Mouse (Mus musculus) layer of hippocampus, adult 2 months (tissue): ENCODE measurements around the gene Syt15. TPM values are rescaled to one million over a fixed set of nuclear protein-coding genes. Genes with fewer than 3 reads are reported as not detected.

Source experiments
- DNase-seq, 2 experiments: peaks; one replicate each; pipeline ENCODE4 v3.0.0; 2022; ENCODE audit warnings: low spot score in 2 of 2
- H3K27ac ChIP-seq: fragments of 200-600 bp; 2 replicates; pipeline ENCODE4 v1.8.1; 2022
- H3K4me3 ChIP-seq: fragments of 200-600 bp; 2 replicates; pipeline ENCODE4 v1.8.1; 2022; ENCODE audit warnings: mild to moderate bottlenecking
- CTCF ChIP-seq: fragments of 200-600 bp; conservative IDR thresholded peaks from 2 replicates; pipeline ENCODE4 v1.8.1; 2022; ENCODE audit warnings: antibody characterized with exemption, mild to moderate bottlenecking, moderate library complexity
- long read RNA-seq, 2 experiments: library from polyadenylated mRNA; stranded (forward); transcript quantifications; one replicate each; pipeline ENCODE4 v2.0.0; 2021; ENCODE audit warnings: borderline mapping rate in 2 of 2
- total RNA-seq, 2 experiments: library from RNA; stranded (reverse); gene quantifications; 2 replicates each; pipeline ENCODE4 v1.2.3; 2021

Syt15 gene
- total RNA-seq: under 1 TPM; 0.46 to 0.52 TPM
- long read RNA-seq, experiment 1: 0 reads
- long read RNA-seq, experiment 2: 0 reads

DNA sequence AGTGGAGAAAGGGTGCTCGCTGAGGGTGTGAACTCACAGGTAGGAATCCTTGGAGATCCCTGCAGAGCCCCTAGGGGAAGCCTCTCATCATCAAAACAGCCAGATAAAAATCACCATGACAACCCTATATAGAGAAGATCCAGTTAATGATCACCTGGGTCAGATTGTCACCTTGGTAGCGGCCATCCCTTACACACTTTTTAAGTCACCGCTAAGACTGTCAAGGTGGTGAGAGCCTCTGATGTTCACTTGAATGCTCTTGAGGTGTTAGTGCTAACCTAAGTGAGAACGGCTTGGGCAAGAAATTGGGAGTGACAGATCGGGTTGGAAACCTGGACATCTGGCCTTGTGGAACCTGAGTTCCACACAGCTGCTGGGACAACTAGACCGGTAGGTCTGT lies at the start of gene Syt15:
Gene Syt15 (plus strand): TSS at position 301 of the 400 bp plus-strand sequence.
- H3K4me3 ChIP-seq: no peak within 1 kb of the TSS
- no peak for DNase-seq
- no peak for TF ChIP-seq CTCF
- H3K27ac ChIP-seq: no peak within 1 kb of the TSS

DNA sequence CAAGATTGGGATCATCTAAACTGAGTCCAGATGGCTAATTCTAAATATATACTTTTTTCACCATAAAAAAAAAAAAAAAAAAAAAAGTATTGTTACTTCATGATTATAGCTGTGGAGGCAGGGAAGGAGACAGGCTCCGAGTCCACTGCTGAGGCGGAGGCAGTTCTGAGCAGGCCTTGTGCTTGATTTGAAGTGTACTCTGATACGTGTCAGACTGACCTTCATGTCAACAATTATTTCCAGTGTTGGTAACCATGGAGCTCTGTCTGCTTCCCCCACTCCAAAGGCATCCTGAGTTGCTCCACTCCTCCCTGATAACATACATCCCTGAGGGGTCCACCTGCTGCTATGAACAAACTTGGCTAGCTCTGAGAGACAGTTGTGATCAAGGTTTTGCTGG lies 48.3 kb upstream of the Syt15 start:
- H3K27ac ChIP-seq: no peak overlapping the region
- no peak for TF ChIP-seq CTCF
- no peak for DNase-seq
- no peak overlapping the region for H3K4me3 ChIP-seq

DNA sequence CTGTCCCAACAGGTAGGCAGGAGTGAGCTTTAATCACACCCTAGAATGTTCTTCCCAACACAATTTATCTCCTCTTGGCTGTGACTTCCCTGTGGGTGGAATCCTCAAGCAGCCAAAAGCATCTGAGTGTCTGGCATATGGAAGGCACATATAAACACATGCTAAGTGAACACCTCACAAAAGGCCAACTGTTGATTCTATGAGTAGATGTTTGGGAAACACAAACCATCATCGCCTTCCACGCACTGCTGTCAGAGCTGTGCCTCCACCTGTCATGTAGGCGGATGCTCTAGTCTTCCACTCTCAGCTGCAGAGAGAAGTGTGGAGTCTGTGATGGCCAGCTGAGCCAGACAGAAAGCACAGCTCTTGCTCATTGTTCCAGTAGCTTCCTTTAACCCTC lies 40.0 kb upstream of the Syt15 start:
- DNase-seq: peak; percentile 53 to 83
- no peak for TF ChIP-seq CTCF
- Histone ChIP-seq H3K4me3 (no peak overlapping the region), H3K27ac (no peak overlapping the region)

DNA sequence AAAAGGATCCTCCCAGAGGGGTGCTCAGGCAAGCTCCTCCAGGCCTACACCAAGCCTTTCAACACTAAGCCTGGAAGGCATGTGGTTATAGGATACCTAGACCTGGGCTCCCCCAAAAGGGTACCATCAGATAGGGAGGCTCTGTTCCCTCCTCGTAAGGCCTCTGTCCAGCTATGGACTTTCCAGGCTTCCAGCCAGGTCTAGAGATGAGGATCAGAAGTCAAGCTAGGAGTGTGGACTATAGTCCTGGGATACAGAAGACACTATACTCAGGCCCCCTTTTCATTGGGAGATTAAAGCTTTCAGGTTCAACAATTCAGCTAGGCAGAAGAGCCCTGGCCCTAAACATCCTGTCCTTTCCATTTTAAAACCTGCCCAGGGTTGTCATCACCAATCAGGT lies 36.3 kb upstream of the Syt15 start:
- no peak overlapping the region for H3K4me3 ChIP-seq
- no peak for DNase-seq
- TF ChIP-seq CTCF: no peak

DNA sequence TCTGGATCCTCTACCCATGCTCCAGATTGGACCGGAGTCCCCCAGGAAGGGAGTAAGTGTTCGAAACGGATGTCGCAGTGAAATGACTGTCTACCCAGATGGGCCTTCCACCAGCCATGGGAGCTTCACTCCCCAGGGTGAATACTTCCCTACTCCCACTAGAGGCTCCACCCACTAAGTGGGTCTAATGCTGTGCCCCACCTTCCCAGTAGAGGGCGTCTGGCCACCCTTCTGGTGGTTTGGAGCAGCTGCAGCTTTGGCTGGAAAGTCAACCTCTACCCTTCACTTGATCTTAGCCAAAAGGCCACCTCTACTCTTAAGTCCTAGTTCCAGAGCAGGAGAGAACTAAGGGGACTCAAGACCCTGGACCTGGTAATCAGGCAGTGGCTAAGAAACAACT lies 30.8 kb upstream of the Syt15 start:
- no peak overlapping the region for H3K27ac ChIP-seq
- DNase-seq: peak in 1 of 2 experiments; percentile 30
- no peak overlapping the region for H3K4me3 ChIP-seq
- TF ChIP-seq CTCF: peak; percentile 80

More for the DNA sequence above, 36.3 kb upstream of the Syt15 start:
- no peak overlapping the region for H3K27ac ChIP-seq

DNA sequence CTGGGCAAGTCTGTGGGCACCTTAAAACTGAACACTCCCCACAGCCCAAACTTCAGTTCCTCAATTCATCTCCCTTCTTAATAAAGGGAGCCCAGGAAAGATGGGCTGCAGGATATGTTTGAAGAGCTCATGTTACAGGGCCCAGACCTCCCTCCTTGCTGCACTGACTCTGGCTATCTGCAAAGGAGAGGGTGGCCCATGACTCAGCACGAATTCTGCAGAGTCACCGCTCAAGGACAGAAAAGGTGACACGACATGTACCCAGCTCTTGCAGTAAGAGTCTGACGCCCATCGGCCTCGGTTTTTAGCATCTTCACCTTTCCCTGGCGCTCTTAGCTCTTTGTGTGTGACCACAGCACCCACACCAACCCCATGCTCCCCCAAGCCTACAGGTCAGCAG lies 29.0 kb upstream of the Syt15 start:
- TF ChIP-seq CTCF: no peak
- Histone ChIP-seq H3K27ac (no peak overlapping the region), H3K4me3 (no peak overlapping the region)
- DNase-seq: no peak

DNA sequence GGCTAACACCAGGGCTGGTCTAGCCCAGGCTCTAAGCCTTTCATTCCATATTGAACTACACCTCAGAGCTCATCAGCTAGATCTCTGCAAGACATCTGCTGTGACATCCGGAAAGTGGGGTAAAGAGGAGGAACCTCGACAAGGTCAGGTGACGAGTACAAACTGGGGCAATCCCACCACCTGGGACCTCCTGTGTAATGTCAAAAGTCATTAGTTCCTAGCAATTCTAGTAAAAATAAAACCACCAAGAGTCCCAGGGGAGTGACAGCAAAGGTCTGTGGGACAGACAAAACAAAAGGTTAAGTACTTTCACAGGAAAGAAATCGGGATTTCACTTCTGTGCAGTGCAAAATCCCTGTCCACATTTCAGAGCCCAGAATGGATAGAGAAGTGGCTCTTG lies 25.5 kb upstream of the Syt15 start:
- H3K4me3 ChIP-seq: no peak overlapping the region
- TF ChIP-seq CTCF: no peak
- no peak for DNase-seq
- H3K27ac ChIP-seq: no peak overlapping the region

DNA sequence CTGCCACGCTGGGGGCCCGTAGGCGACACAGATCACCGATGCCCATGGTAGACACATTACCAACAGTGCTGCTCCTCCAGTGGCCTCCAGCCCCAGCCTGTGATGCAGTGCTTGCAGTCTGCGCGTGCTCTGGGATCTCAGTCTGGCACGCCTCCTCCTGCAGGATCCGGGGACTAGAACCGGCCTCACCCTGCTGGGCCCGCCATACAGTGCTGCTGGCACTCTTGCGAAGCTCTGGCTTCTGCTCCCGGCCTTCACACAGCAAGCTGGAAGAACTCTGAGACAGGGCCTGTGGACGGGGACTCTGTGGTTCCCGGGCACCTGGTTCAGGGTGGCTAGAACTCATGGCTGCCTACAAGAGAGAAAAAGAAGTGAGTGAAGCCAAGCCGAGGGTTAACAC lies 23.9 kb upstream of the Syt15 start:
- no peak for TF ChIP-seq CTCF
- no peak for DNase-seq
- Histone ChIP-seq H3K27ac (no peak overlapping the region), H3K4me3 (no peak overlapping the region)

DNA sequence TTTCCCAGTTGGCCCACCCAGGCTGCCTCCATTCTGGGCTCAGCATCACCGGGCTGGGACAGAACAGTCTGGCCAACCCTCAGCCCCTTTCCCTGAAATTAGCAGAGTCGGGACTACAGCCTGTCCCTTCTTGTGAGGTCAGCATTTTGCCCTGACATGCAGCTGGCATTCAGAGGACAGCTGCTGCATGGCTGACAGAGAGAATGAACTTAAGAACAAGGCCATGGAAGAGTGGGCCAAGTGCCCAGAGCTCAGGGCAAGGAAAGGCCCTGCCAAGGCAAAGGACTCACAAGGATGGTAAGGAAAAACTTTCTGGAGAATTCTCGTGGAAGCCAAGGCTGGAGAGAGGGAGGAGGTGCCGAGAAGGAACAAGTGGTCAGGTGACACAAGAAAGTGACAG lies 22.7 kb upstream of the Syt15 start:
- no peak for DNase-seq
- H3K4me3 ChIP-seq: no peak overlapping the region
- H3K27ac ChIP-seq: no peak overlapping the region
- TF ChIP-seq CTCF: no peak

DNA sequence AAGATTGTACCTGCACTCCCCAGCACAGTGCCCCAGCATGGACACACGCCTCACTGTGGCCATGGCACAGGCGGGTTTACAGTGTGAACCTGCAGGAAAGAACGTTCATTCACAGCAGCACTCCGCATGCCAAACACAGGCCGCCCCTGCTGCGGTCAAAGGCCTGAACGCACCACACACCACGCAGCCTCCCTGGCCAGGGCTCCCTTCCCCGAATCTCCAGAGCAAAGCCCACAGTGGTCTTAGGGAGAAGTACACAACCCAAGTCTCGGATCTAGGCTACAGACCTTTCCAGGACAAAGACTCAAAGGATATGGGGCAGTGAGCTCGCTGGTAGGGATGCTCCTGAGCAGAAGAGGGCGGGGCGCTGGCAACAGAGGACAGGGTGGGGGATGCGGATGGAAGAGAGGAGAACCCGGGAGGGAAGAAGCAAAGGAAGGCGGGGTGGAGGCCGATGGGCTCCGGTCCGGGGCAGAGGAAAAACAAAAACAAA lies 18.6 kb upstream of the Syt15 start:
- Histone ChIP-seq H3K4me3 (peak overlapping the region; percentile 73), H3K27ac (no peak overlapping the region)
- TF ChIP-seq CTCF: no peak
- no peak for DNase-seq

DNA sequence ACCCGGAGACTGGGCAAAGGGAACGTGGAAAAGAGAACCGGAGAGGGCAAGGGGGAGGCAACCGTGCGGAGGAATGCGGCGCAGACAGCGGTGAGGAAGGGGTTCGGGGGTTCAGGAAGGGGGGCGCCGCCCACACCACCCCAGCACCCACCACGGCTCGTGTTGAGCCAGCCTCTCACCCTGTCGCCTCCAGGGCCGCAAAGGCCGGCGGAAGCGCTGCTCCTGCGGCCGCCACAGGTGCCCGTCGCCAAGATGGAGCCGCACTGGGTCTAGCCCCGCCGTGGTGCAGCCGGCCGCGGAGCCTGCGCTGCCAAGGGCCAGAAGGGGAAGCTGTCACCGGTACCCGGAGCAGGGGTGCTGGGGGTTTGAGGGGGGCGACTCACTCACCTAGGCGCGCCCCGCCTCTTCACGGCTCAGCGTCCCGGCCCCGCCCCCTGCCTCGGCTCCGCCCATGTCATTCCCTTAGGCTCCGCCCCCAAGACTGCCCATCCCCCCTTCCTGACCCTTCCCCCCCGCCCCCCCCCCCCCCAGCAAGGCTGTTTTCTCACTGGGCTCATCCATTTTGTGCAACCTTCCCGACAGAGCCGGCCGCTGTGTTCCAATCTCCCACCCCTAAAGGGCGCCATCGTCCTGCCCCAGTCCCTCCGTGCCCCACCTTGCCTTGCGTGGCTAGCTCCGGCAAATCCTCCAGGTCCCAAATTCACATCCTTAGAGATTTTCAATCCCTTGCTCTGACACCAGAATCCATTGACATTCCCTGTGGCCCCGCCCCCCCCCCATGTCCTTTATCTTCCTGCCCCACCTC lies 18.0 kb upstream of the Syt15 start, which contains the start of gene Gprin2:
Gene Gprin2 (minus strand): TSS at position 423 of the 805 bp plus-strand sequence.
- Histone ChIP-seq H3K27ac (0 out of 2 replicates have a peak within 1 kb of the TSS, but pooled peaks have one; percentile 23), H3K4me3 (peak within 1 kb of the TSS; percentile 73)
- no peak for DNase-seq
- no peak for TF ChIP-seq CTCF

DNA sequence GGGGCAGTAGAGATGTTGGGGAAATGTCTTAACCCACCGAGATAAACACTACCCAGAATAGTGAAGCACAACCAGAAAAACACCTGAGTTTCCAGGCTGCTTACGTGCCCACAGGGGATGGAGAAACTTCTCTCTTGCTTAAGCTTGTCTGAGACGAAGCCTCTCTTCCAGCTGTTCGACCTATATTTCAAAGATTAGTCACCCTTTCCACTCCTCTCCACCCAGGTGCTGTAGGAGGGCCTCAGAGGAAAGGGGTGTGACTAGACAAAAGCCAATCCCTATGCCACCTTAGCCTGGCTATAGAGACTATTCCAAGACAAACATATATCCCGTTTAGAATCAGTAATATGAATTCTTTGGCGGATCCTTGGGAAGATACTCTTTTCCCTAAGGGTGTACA lies 11.4 kb upstream of the Syt15 start:
- no peak for TF ChIP-seq CTCF
- H3K27ac ChIP-seq: no peak overlapping the region
- no peak overlapping the region for H3K4me3 ChIP-seq
- DNase-seq: no peak

DNA sequence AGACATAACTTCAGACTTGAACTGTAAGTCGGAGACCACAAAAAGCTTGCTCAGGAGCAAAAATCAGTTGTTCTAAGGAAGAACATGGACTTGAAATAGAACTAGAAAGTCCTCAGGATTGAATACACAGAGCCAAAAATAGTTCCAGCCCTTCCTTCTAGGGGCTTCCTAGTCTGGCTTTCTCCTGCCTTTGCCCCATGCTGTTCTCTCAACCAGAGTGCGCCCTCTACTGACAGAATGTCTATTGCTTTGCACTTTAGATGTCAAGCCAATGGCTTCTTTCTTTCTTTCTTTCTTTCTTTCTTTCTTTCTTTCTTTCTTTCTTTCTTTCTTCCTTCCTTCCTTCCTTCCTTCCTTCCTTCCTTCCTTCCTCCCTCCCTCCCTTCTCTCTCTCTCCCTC lies 10.7 kb upstream of the Syt15 start:
- peak; percentile 78 for TF ChIP-seq CTCF
- Histone ChIP-seq H3K4me3 (no peak overlapping the region), H3K27ac (no peak overlapping the region)
- peak; percentile 32 to 62 for DNase-seq

DNA sequence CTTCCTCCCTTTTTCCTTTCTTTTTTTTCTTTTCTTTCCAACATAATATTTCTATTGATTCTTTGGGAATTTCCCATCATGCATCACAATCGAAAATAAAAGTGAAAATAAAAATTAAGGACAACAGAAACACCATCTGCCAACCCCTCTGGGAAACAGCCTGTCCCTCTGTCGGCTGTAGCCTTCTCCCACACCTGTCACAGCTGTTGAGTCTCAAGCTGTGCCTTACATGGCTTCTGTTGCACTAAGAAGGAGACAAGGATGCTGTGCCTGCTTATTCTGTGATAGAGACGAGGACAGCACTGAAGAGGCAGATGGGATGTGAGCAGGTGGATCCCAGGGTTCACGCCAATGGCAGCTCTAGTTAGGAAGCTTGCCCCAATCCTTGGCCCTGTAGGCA lies 10.3 kb upstream of the Syt15 start:
- H3K4me3 ChIP-seq: no peak overlapping the region
- H3K27ac ChIP-seq: no peak overlapping the region
- TF ChIP-seq CTCF: no peak
- DNase-seq: no peak
